Mouse (Mus musculus): Measurements from ENCODE around the gene Sh3bp4. TPM values are rescaled to one million over a fixed set of nuclear protein-coding genes. Genes with fewer than 3 reads are reported as not detected.

Gene Sh3bp4
- polyA plus RNA-seq, 1 experiment from 2014 or later, result 22.6 TPM

DNA sequence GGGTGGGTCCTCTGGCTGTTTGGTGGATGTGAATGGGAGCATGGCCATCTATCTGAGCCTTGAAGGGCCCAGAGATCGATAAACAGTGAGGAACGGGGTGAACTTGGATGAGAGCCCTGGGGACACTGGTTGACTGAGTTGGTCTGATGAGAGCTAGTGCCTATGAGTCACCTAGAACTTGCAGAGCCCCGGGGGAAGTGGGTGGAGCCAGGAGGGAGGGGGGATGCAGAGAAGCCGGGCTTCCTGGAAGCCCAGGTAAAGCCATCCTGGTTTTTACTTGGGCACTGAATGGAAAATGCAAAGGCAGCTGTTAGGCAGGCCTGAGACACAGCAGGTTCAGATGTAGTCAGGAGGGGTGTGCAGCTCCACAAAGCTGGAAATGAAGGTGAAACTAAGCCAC is 63.1 kb downstream of the Sh3bp4 start:
- 70% methylated on average over 4 of the region's 4 CpGs for WGBS

DNA sequence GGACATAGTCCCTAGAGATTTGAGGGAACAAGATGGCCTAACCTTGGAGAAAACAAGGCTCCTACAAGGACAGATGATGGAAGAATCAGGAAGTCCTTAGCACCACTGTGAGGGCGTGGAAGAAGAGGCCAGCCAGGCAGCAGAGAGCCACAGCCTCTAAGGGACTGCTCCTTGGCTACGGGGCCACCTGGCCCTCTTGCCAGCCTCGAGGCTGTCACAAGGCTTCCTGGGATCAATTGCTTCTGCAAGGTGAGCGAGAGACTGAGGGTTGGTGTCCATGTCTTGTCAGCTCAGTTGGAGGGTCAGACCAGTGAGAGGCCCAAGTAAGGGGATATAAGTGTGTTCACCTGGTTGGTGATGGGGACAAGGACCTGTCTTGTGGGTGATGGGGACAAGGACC is 63.5 kb downstream of the Sh3bp4 start:
- DNase-seq (ENCODE audit: low spot score) (no peak), ATAC-seq (replicated peaks; ENCODE audit: low FRiP score, low TSS enrichment, low read depth) (no peak)
- Histone ChIP-seq H3K27ac (ENCODE audit: low read depth) (no peak overlapping the region), H3K9ac (ENCODE audit: low read length) (no peak overlapping the region), H3K4me2 (ENCODE audit: low read length) (no peak overlapping the region), H3K9me3 (ENCODE audit: control insufficient read depth, low read length) (no peaks in the 10 kb centered on the region), H3K4me1 (replicated peaks; ENCODE audit: control insufficient read depth, insufficient read depth, low read length) (peaks cover 9% of the 10 kb centered on the region), H3K27me3 (replicated peaks; ENCODE audit: control insufficient read depth, insufficient read depth, low read length) (no peaks in the 10 kb centered on the region), H3K4me3 (ENCODE audit: low read depth, low read length) (no peak overlapping the region), H3K36me3 (ENCODE audit: control insufficient read depth, insufficient read depth, low read length) (peaks cover 7% of the 10 kb centered on the region; the same call in 1 of the 2 replicates)
- 86% methylated on average over 4 of the region's 4 CpGs for WGBS

More for the DNA sequence above, 63.1 kb downstream of the Sh3bp4 start:
- Histone ChIP-seq H3K4me2 (ENCODE audit: low read length) (no peak overlapping the region), H3K27ac (ENCODE audit: low read depth) (no peak overlapping the region), H3K4me3 (ENCODE audit: low read depth, low read length) (no peak overlapping the region), H3K9me3 (ENCODE audit: control insufficient read depth, low read length) (no peaks in the 10 kb centered on the region), H3K9ac (ENCODE audit: low read length) (no peak overlapping the region), H3K4me1 (replicated peaks; ENCODE audit: control insufficient read depth, insufficient read depth, low read length) (peaks cover 9% of the 10 kb centered on the region), H3K27me3 (replicated peaks; ENCODE audit: control insufficient read depth, insufficient read depth, low read length) (no peaks in the 10 kb centered on the region), H3K36me3 (ENCODE audit: control insufficient read depth, insufficient read depth, low read length) (peaks cover 6% of the 10 kb centered on the region; the same call in 1 of the 2 replicates)
- DNase-seq (ENCODE audit: low spot score) (no peak), ATAC-seq (replicated peaks; ENCODE audit: low FRiP score, low TSS enrichment, low read depth) (no peak)

- Histone ChIP-seq H3K27ac (ENCODE audit: low read depth) (no peak overlapping the region), H3K4me1 (replicated peaks; ENCODE audit: control insufficient read depth, insufficient read depth, low read length) (peaks cover 9% of the 10 kb centered on the region), H3K4me2 (ENCODE audit: low read length) (no peak overlapping the region), H3K9ac (ENCODE audit: low read length) (no peak overlapping the region), H3K9me3 (ENCODE audit: control insufficient read depth, low read length) (0 out of 2 replicates have a peak, but pooled peaks cover 4% of the 10 kb centered on the region), H3K27me3 (replicated peaks; ENCODE audit: control insufficient read depth, insufficient read depth, low read length) (no peaks in the 10 kb centered on the region), H3K4me3 (ENCODE audit: low read depth, low read length) (no peak overlapping the region), H3K36me3 (ENCODE audit: control insufficient read depth, insufficient read depth, low read length) (peaks cover 20% of the 10 kb centered on the region)
- ATAC-seq (replicated peaks; ENCODE audit: low FRiP score, low TSS enrichment, low read depth) (no peak), DNase-seq (ENCODE audit: low spot score) (no peak)
- WGBS, result 76% methylated on average over 13 of the region's 13 CpGs
Measured at GRCm38 (mm10) chr1:89136089-89136811, 66.0 kb downstream of the Sh3bp4 start.

DNA sequence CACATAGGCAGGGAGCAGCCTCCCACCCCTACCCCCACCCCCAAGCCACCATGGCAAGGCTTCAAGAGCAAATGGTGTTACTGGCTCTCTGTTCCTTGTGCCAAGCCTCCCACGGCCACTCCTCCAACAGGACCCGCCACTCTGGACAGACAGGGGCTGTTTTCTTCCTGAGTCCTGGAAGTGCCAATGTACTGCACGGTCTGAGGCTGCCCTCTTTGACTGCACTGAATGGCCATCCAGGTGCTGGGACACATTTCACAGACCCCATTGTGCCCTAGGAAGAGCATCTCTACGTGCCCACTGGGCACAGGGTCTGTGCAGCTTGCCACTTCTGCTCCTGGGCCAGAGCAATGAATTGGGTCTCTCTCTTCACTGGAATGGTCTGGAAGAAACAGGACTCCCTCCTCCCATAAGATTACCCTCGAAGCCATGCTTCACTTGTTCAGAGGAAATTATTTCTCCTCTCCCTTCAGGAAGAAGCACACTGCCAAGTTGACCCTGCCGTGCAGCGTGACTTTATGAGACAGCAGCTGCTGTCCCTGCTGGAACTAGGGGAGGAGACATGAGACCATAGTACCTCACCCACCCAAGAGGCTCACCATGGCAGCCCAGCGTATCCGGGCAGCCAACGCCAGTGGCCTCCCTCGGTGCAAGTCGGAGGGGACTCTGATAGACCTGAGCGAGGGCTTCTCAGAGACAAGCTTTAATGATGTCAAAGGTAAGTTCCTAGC is 67.0 kb downstream of the Sh3bp4 start:
- no peak overlapping the region for H3K27ac ChIP-seq (ENCODE audit: low read depth)
- H3K27me3 ChIP-seq (replicated peaks; ENCODE audit: control insufficient read depth, insufficient read depth, low read length), result no peaks in the 10 kb centered on the region
- H3K4me3 ChIP-seq (ENCODE audit: low read depth, low read length), result no peak overlapping the region
- no peak for DNase-seq (ENCODE audit: low spot score)
- ATAC-seq (replicated peaks; ENCODE audit: low FRiP score, low TSS enrichment, low read depth), result no peak
- peaks cover 9% of the 10 kb centered on the region for H3K4me1 ChIP-seq (replicated peaks; ENCODE audit: control insufficient read depth, insufficient read depth, low read length)
- H3K9ac ChIP-seq (ENCODE audit: low read length), result no peak overlapping the region
- H3K36me3 ChIP-seq (ENCODE audit: control insufficient read depth, insufficient read depth, low read length), result peaks cover 20% of the 10 kb centered on the region
- 0 out of 2 replicates have a peak, but pooled peaks cover 4% of the 10 kb centered on the region for H3K9me3 ChIP-seq (ENCODE audit: control insufficient read depth, low read length)
- no peak overlapping the region for H3K4me2 ChIP-seq (ENCODE audit: low read length)
- WGBS, result 90% methylated on average over 13 of the region's 13 CpGs

GRCm38 (mm10) chr1:89138316-89138715 is 68.1 kb downstream of the Sh3bp4 start:
- Histone ChIP-seq H3K27ac (ENCODE audit: low read depth) (no peak overlapping the region), H3K9ac (ENCODE audit: low read length) (no peak overlapping the region), H3K9me3 (ENCODE audit: control insufficient read depth, low read length) (0 out of 2 replicates have a peak, but pooled peaks cover 4% of the 10 kb centered on the region), H3K4me1 (replicated peaks; ENCODE audit: control insufficient read depth, insufficient read depth, low read length) (peaks cover 6% of the 10 kb centered on the region), H3K27me3 (replicated peaks; ENCODE audit: control insufficient read depth, insufficient read depth, low read length) (no peaks in the 10 kb centered on the region), H3K36me3 (ENCODE audit: control insufficient read depth, insufficient read depth, low read length) (peaks cover 20% of the 10 kb centered on the region), H3K4me3 (ENCODE audit: low read depth, low read length) (no peak overlapping the region), H3K4me2 (ENCODE audit: low read length) (no peak overlapping the region)
- ATAC-seq (replicated peaks; ENCODE audit: low FRiP score, low TSS enrichment, low read depth), result no peak
- no peak for DNase-seq (ENCODE audit: low spot score)
- 79% methylated on average over 5 of the region's 5 CpGs for WGBS

- ATAC-seq (replicated peaks; ENCODE audit: low FRiP score, low TSS enrichment, low read depth), result no peak
- WGBS, result 90% methylated on average over 9 of the region's 9 CpGs
Measured at GRCm38 (mm10) chr1:89140113-89140512, 69.9 kb downstream of the Sh3bp4 start.

GRCm38 (mm10) chr1:89151071-89151470 is 80.9 kb downstream of the Sh3bp4 start:
- Histone ChIP-seq H3K9ac (ENCODE audit: low read length) (no peak overlapping the region), H3K4me3 (ENCODE audit: low read depth, low read length) (no peak overlapping the region), H3K4me1 (replicated peaks; ENCODE audit: control insufficient read depth, insufficient read depth, low read length) (no peaks in the 10 kb centered on the region), H3K27ac (ENCODE audit: low read depth) (no peak overlapping the region), H3K4me2 (ENCODE audit: low read length) (no peak overlapping the region), H3K9me3 (ENCODE audit: control insufficient read depth, low read length) (no peaks in the 10 kb centered on the region), H3K36me3 (ENCODE audit: control insufficient read depth, insufficient read depth, low read length) (peaks cover 50% of the 10 kb centered on the region), H3K27me3 (replicated peaks; ENCODE audit: control insufficient read depth, insufficient read depth, low read length) (no peaks in the 10 kb centered on the region)
- ATAC-seq (replicated peaks; ENCODE audit: low FRiP score, low TSS enrichment, low read depth), result no peak
- 80% methylated on average over 7 of the region's 7 CpGs for WGBS
- DNase-seq (ENCODE audit: low spot score), result no peak

More at GRCm38 (mm10) chr1:89140113-89140512, 69.9 kb downstream of the Sh3bp4 start:
- no peak for DNase-seq (ENCODE audit: low spot score)
- Histone ChIP-seq H3K36me3 (ENCODE audit: control insufficient read depth, insufficient read depth, low read length) (peaks cover 36% of the 10 kb centered on the region), H3K4me3 (ENCODE audit: low read depth, low read length) (no peak overlapping the region), H3K4me1 (replicated peaks; ENCODE audit: control insufficient read depth, insufficient read depth, low read length) (peaks cover 6% of the 10 kb centered on the region), H3K9ac (ENCODE audit: low read length) (no peak overlapping the region), H3K4me2 (ENCODE audit: low read length) (no peak overlapping the region), H3K27me3 (replicated peaks; ENCODE audit: control insufficient read depth, insufficient read depth, low read length) (no peaks in the 10 kb centered on the region), H3K27ac (ENCODE audit: low read depth) (no peak overlapping the region), H3K9me3 (ENCODE audit: control insufficient read depth, low read length) (0 out of 2 replicates have a peak, but pooled peaks cover 4% of the 10 kb centered on the region)

DNA sequence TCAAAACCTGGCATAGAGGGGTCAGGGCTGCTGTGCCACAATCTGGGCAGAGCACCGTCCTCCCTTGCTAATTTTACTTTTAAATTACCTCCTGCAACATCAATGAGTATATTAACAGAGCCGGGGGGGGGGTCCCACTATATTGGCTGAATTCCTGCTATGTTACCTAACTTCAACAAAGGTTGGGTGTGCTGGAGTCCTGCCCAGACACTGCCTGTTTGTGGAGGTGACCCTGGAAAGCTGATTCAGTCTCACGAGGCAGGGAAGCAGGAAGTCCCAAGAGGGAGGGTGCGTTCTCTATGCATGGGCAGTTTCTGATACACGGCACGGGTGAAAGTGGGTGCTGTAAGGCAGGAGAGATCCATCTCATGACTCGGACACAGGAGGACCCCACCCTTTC is 82.4 kb downstream of the Sh3bp4 start:
- Histone ChIP-seq H3K9me3 (ENCODE audit: control insufficient read depth, low read length) (no peaks in the 10 kb centered on the region), H3K27ac (ENCODE audit: low read depth) (no peak overlapping the region), H3K36me3 (ENCODE audit: control insufficient read depth, insufficient read depth, low read length) (peaks cover 40% of the 10 kb centered on the region), H3K4me2 (ENCODE audit: low read length) (no peak overlapping the region), H3K4me3 (ENCODE audit: low read depth, low read length) (no peak overlapping the region), H3K9ac (ENCODE audit: low read length) (no peak overlapping the region), H3K4me1 (replicated peaks; ENCODE audit: control insufficient read depth, insufficient read depth, low read length) (no peaks in the 10 kb centered on the region), H3K27me3 (replicated peaks; ENCODE audit: control insufficient read depth, insufficient read depth, low read length) (no peaks in the 10 kb centered on the region)
- ATAC-seq (replicated peaks; ENCODE audit: low FRiP score, low TSS enrichment, low read depth) (no peak), DNase-seq (ENCODE audit: low spot score) (no peak)
- 84% methylated on average over 7 of the region's 7 CpGs for WGBS
